Mouse (Mus musculus) liver, embryonic 14.5 days (tissue): ENCODE results near the gene Prrx2. TPM values are rescaled to one million over a fixed set of nuclear protein-coding genes. Genes with fewer than 3 reads are reported as not detected.

ENCODE experiments used
- ATAC-seq: fragments of 200-750 bp; cut with Nextera tagmentation; 2 replicates; pipeline ENCODE4 v1.8.0; 2017; ENCODE audit warnings: moderate number of reproducible peaks, mild to moderate bottlenecking, moderate library complexity; ENCODE audit not compliant: insufficient read depth
- DNase-seq, 3 experiments: peaks; one replicate each; pipeline ENCODE4 v3.0.0-alpha.2; 2012 to 2013; ENCODE audit warnings: low read depth in 3 of 3, low spot score in 3 of 3
- H3K27ac ChIP-seq: fragments of 300-500 bp; sonication (generic); 2 replicates; pipeline ENCODE4 v1.5.1; 2014; ENCODE audit warnings: moderate library complexity, mild to moderate bottlenecking, control low read depth, inconsistent platforms
- H3K27me3 ChIP-seq: fragments of 300-500 bp; sonication (generic); 2 replicates; pipeline ENCODE4 v1.6.1; 2014; ENCODE audit warnings: mild to moderate bottlenecking, low read length, moderate library complexity; ENCODE audit not compliant: control insufficient read depth, insufficient read depth
- H3K36me3 ChIP-seq: fragments of 300-500 bp; sonication (generic); replicated peaks from 2 replicates; pipeline ENCODE4 v1.6.1; 2014; ENCODE audit warnings: low read depth; ENCODE audit not compliant: control insufficient read depth, insufficient read depth
- H3K4me1 ChIP-seq, 2 experiments: fragments of 200-500 bp in 1 of 2; fragments of 300-500 bp in 1 of 2; sonication (generic) in 1 of 2; replicated peaks; 2 replicates each; pipeline ENCODE4 v1.6.1; 2012 to 2014; ENCODE audit warnings: antibody characterized with exemption in 1 of 2, inconsistent platforms in 1 of 2, low read length in 1 of 2; ENCODE audit not compliant: control insufficient read depth in 2 of 2, insufficient read depth in 2 of 2
- H3K4me2 ChIP-seq: fragments of 300-500 bp; sonication (generic); 2 replicates; pipeline ENCODE4 v1.6.1; 2014; ENCODE audit warnings: low read depth, mild to moderate bottlenecking, control low read depth, moderate library complexity
- H3K4me3 ChIP-seq, 2 experiments: fragments of 200-500 bp in 1 of 2; fragments of 300-500 bp in 1 of 2; sonication (generic) in 1 of 2; 2 replicates each; pipeline ENCODE4 v1.5.1; 2012 to 2014; ENCODE audit warnings: low read depth in 2 of 2, low read length in 2 of 2, mild to moderate bottlenecking in 2 of 2, control low read depth in 1 of 2, inconsistent platforms in 1 of 2, moderate library complexity in 1 of 2; ENCODE audit not compliant: insufficient read depth in 1 of 2
- H3K9ac ChIP-seq: fragments of 300-500 bp; sonication (generic); replicated peaks from 2 replicates; pipeline ENCODE4 v1.6.1; 2014; ENCODE audit warnings: mild to moderate bottlenecking, control low read depth, moderate library complexity
- H3K9me3 ChIP-seq: fragments of 300-500 bp; sonication (generic); 2 replicates; pipeline ENCODE4 v1.6.1; 2016; ENCODE audit warnings: low read length, mixed read lengths; ENCODE audit not compliant: control insufficient read depth
- CTCF ChIP-seq: IDR thresholded peaks from 2 replicates; pipeline ENCODE4 v1.5.1; 2016; ENCODE audit warnings: antibody characterized with exemption, low read depth, control low read depth
- EP300 ChIP-seq: IDR thresholded peaks from 2 replicates; pipeline ENCODE4 v1.6.1; 2016; ENCODE audit warnings: antibody characterized with exemption, low read depth
- WGBS: fragments of 180-500 bp; shearing (Covaris S2); extraction: QIAGEN DNeasy Blood & Tissue Kit; methylation state at CpG from one replicate; pipeline ENCODE4 v1.1.7; 2014; ENCODE audit not compliant: insufficient replicate concordance; 5-methylcytosine and 5-hydroxymethylcytosine counted together
- polyA plus RNA-seq, 2 experiments: library from polyadenylated mRNA; depleted of rRNA in 1 of 2; stranded (reverse) in 1 of 2; unstranded in 1 of 2; fragments of >200 nt; fragmentation: Nextera tagmentation in 1 of 2; extraction: Ambion mirVana in 1 of 2; gene quantifications; 2 replicates each; pipeline versions ENCODE4 v1.2.1 to v1.2.3; 2012 to 2014

Prrx2 gene
- polyA plus RNA-seq, 2 experiments, result 0.49 TPM; not detected in 1

- Histone ChIP-seq H3K4me3 (peak overlapping the region; percentile 80 to 99), H3K4me2 (peak overlapping the region; percentile 73), H3K9me3 (no peaks in the 10 kb centered on the region), H3K27ac (peak overlapping the region; percentile 97), H3K36me3 (peaks cover 39% of the 10 kb centered on the region), H3K27me3 (no peaks in the 10 kb centered on the region), H3K9ac (peak overlapping the region; percentile 98), H3K4me1 (peaks cover 18 to 23% of the 10 kb centered on the region in 2 experiments)
- TF ChIP-seq CTCF, result peak; percentile 99
- 0 out of 2 replicates have a peak, but pooled peaks have one; percentile 37 for TF ChIP-seq EP300
- peak; percentile 79 for ATAC-seq
- DNase-seq, result peak; percentile 85 to 86 (median 86)
- under 1% methylated on average over 63 of the region's 63 CpGs for WGBS
Observed at GRCm38 (mm10) chr2:30827749-30828475, 6.9 kb upstream of the Prrx2 start.

GRCm38 (mm10) chr2:30829315-30829714 lies 5.5 kb upstream of the Prrx2 start:
- peaks cover 25% of the 10 kb centered on the region for H3K36me3 ChIP-seq
- H3K27me3 ChIP-seq, result no peaks in the 10 kb centered on the region
- TF ChIP-seq CTCF (peak; percentile 90), EP300 (no peak)
- ATAC-seq (no peak), DNase-seq (peak in 2 of 3 experiments; percentile 56 to 61)
- H3K9me3 ChIP-seq, result no peaks in the 10 kb centered on the region
- no peak overlapping the region for H3K4me2 ChIP-seq
- H3K9ac ChIP-seq, result no peak overlapping the region
- H3K27ac ChIP-seq, result no peak overlapping the region
- H3K4me1 ChIP-seq, result peaks cover 18 to 23% of the 10 kb centered on the region in 2 experiments
- H3K4me3 ChIP-seq, result no peak overlapping the region
- 14% methylated on average over 5 of the region's 5 CpGs for WGBS

- WGBS, result 45% methylated on average over 4 of the region's 4 CpGs
- no peak within 1 kb of the TSS for H3K9ac ChIP-seq
- H3K36me3 ChIP-seq, result peaks cover 15% of the 10 kb centered on the region
- H3K4me1 ChIP-seq, result peaks cover 18 to 23% of the 10 kb centered on the region in 2 experiments
- H3K27ac ChIP-seq, result no peak within 1 kb of the TSS
- no peaks in the 10 kb centered on the region for H3K9me3 ChIP-seq
- no peak for TF ChIP-seq CTCF
- ATAC-seq (no peak), DNase-seq (no peak)
- H3K4me2 ChIP-seq, result no peak within 1 kb of the TSS
- no peak within 1 kb of the TSS for H3K4me3 ChIP-seq
- no peaks in the 10 kb centered on the region for H3K27me3 ChIP-seq
Observed at GRCm38 (mm10) chr2:30830283-30830795, 4.4 kb upstream of the Prrx2 start, which contains the start of gene Asb6. Gene Asb6, minus strand, starts transcription at chr2:30830333.

- Histone ChIP-seq H3K27me3 (no peaks in the 10 kb centered on the region), H3K36me3 (no peaks in the 10 kb centered on the region), H3K4me2 (no peak overlapping the region), H3K4me1 (peaks cover 9 to 15% of the 10 kb centered on the region in 2 experiments), H3K9me3 (no peaks in the 10 kb centered on the region), H3K4me3 (no peak overlapping the region), H3K9ac (no peak overlapping the region), H3K27ac (no peak overlapping the region)
- TF ChIP-seq CTCF (no peak), EP300 (no peak)
- 44% methylated on average over 5 of the region's 5 CpGs for WGBS
- DNase-seq (no peak), ATAC-seq (no peak)
Observed at GRCm38 (mm10) chr2:30833644-30834043, 1.1 kb upstream of the Prrx2 start.

- no peak overlapping the region for H3K9ac ChIP-seq
- H3K27me3 ChIP-seq, result peaks cover under 1% of the 10 kb centered on the region; the same call in 1 of the 2 replicates
- H3K4me2 ChIP-seq, result peak overlapping the region; percentile 16; the same call in 1 of the 2 replicates
- no peak overlapping the region for H3K4me3 ChIP-seq
- no peak overlapping the region for H3K27ac ChIP-seq
- TF ChIP-seq EP300 (no peak), CTCF (no peak)
- peaks cover 4 to 8% of the 10 kb centered on the region in 2 experiments for H3K4me1 ChIP-seq
- H3K36me3 ChIP-seq, result no peaks in the 10 kb centered on the region
- WGBS, result 18% methylated on average over 20 of the region's 21 CpGs
- no peaks in the 10 kb centered on the region for H3K9me3 ChIP-seq
- peak; percentile 56; the same call in 1 of the 2 replicates for ATAC-seq
- no peak for DNase-seq
Observed at GRCm38 (mm10) chr2:30836238-30836990, 1.6 kb downstream of the Prrx2 start.
